Mouse (Mus musculus) kidney, embryonic 15.5 days (tissue): Measurements from ENCODE around the gene Ripor2. TPM values are rescaled to one million over a fixed set of nuclear protein-coding genes. Genes with fewer than 3 reads are reported as not detected.
"Not testable (repeated sequence)": the region's sequence is repeated elsewhere in the genome, so short reads cannot be mapped to it uniquely, and the experiment has no call there.

Experiments
- ATAC-seq: fragments of 200-750 bp; cut with Nextera tagmentation; replicated peaks from 2 replicates; pipeline ENCODE4 v1.8.0; 2017; ENCODE audit warnings: moderate TSS enrichment; ENCODE audit not compliant: low FRiP score
- H3K27ac ChIP-seq: fragments of 300-500 bp; sonication (generic); 2 replicates; pipeline ENCODE4 v1.5.1; 2015; ENCODE audit warnings: mild to moderate bottlenecking, inconsistent platforms
- H3K27me3 ChIP-seq: fragments of 300-500 bp; sonication (generic); 2 replicates; pipeline ENCODE4 v1.6.1; 2015; ENCODE audit warnings: inconsistent platforms
- H3K36me3 ChIP-seq: fragments of 300-500 bp; sonication (generic); 2 replicates; pipeline ENCODE4 v1.6.1; 2015; ENCODE audit warnings: inconsistent platforms
- H3K4me1 ChIP-seq: fragments of 300-500 bp; sonication (generic); 2 replicates; pipeline ENCODE4 v1.6.1; 2015; ENCODE audit warnings: inconsistent platforms
- H3K4me2 ChIP-seq: fragments of 300-500 bp; sonication (generic); 2 replicates; pipeline ENCODE4 v1.6.1; 2015; ENCODE audit warnings: moderate library complexity, mild to moderate bottlenecking, inconsistent platforms
- H3K4me3 ChIP-seq: fragments of 300-500 bp; sonication (generic); replicated peaks from 2 replicates; pipeline ENCODE4 v1.5.1; 2015; ENCODE audit warnings: mild to moderate bottlenecking, inconsistent platforms
- H3K9ac ChIP-seq: fragments of 300-500 bp; sonication (generic); 2 replicates; pipeline ENCODE4 v1.6.1; 2015; ENCODE audit warnings: mild to moderate bottlenecking, inconsistent platforms
- H3K9me3 ChIP-seq: fragments of 300-500 bp; sonication (generic); replicated peaks from 2 replicates; pipeline ENCODE4 v1.6.1; 2016; ENCODE audit warnings: inconsistent platforms
- WGBS: fragments of 180-500 bp; shearing (Covaris S2); methylation state at CpG from one replicate; pipeline ENCODE4 v1.1.7; 2015; ENCODE audit warnings: mixed read lengths; 5-methylcytosine and 5-hydroxymethylcytosine counted together
- polyA plus RNA-seq: library from polyadenylated mRNA; unstranded; fragments of >200 nt; fragmentation: Nextera tagmentation; extraction: Ambion mirVana; gene quantifications from 2 replicates; pipeline ENCODE4 v1.2.1, GENCODE M21; 2015

Gene Ripor2
- polyA plus RNA-seq, 1 experiment from 2014 or later, result 2.7 TPM

- peaks cover 18% of the 10 kb centered on the region for H3K4me1 ChIP-seq
- no peak for ATAC-seq
- H3K27ac ChIP-seq, result peak overlapping the region; percentile 96
- H3K9ac ChIP-seq, result peak overlapping the region; percentile 75
- peak overlapping the region; percentile 80 for H3K4me3 ChIP-seq
- peak overlapping the region; percentile 71 for H3K4me2 ChIP-seq
- peaks cover 24% of the 10 kb centered on the region for H3K36me3 ChIP-seq
- no peaks in the 10 kb centered on the region for H3K27me3 ChIP-seq
- no peaks in the 10 kb centered on the region for H3K9me3 ChIP-seq
- WGBS, result 28% methylated on average over 4 of the region's 4 CpGs
These were observed 180.3 kb downstream of the Ripor2 start for GRCm38 (mm10) chr13:24762254-24762653.

DNA sequence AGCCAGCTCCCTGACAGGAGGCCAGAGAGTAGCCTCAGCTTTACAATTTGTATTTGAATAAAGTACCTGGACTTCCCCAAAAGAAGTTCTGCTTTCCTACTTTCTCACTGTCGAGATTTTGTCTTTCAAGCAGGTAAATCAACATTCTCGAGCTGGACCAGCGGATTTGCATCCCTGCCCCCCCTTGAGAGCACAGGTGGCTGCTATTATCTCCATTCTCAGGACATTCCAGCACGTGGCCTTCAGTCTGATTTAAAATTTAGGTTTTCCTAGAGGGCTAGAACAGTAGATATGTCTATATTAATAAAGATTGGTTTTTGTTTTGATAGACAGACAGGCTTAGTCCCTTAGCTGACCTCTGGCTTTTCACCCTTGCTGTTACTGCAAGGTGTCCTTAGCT, 185.8 kb downstream of the Ripor2 start:
- 78% methylated on average over 4 of the region's 4 CpGs for WGBS
- not testable (repeated sequence) for H3K4me3 ChIP-seq, ATAC-seq, H3K36me3 ChIP-seq, H3K4me2 ChIP-seq, H3K27ac ChIP-seq, H3K27me3 ChIP-seq, H3K9me3 ChIP-seq, H3K9ac ChIP-seq, H3K4me1 ChIP-seq

DNA sequence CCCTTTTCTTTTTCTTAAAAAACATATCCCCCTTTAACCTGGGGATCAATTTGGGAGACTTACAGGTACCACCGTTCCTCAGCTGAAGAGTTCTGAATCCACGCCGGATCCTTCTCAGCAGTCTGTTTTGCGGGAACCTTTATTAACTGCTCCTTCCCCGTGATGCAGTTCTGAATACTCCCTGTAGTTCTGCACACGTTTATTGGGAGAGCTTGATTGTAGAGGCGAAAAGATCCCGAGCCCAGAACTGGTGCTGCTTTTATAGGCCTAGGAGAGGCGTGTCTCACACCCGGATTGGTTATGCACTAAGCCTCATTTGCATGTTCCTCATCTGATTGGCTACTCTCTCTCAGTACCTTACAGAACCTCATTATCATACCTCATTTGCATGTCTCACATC, 189.5 kb downstream of the Ripor2 start:
- not testable (repeated sequence) for H3K4me1 ChIP-seq

DNA sequence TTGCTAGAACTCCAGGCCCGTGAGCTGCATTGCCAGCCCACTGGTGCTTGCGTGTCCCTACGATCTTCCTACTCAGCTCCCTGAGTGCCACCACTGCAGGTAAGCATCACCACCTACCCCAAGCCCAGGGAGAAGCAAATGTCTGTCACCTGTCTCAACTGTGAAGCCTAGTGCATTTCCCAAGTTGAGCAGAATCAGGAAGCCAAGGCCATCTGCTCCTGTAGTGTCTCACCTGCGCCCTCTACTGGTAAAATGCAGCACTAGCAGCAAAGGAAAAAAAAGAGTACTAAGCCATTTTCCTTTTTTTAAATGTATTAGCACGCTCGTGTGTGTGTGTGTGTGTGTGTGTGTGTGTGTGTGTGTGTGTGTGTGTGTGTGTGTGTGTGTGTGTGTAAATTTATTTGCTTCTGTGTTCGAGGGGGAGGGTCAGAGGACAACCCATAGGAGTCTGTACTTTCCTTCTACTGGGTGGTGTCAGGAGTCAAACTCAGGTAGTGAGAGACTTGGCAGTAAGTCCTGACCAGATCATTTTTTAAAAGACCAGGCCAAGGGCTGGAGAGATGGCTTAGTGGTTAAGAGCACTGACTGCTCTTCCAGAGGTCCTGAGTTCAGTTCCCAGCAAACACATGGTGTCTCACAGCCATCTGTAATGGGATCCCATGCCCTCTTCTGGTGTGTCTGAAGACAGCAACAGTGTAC, 194.3 kb downstream of the Ripor2 start:
- no peaks in the 10 kb centered on the region for H3K27me3 ChIP-seq
- WGBS, result 48% methylated on average over 7 of the region's 7 CpGs
- no peak for ATAC-seq

More for the DNA sequence above, 189.5 kb downstream of the Ripor2 start:
- ATAC-seq, H3K9me3 ChIP-seq, H3K36me3 ChIP-seq, H3K27me3 ChIP-seq, H3K27ac ChIP-seq, H3K4me3 ChIP-seq, H3K4me2 ChIP-seq, H3K9ac ChIP-seq: not testable (repeated sequence)
- 94% methylated on average over 10 of the region's 10 CpGs for WGBS

GRCm38 (mm10) chr13:24778026-24778425, 196.0 kb downstream of the Ripor2 start:
- Histone ChIP-seq H3K36me3 (no peaks in the 10 kb centered on the region), H3K4me3 (no peak overlapping the region), H3K4me2 (no peak overlapping the region), H3K27ac (no peak overlapping the region), H3K27me3 (no peaks in the 10 kb centered on the region), H3K9me3 (no peaks in the 10 kb centered on the region), H3K4me1 (0 out of 2 replicates have a peak, but pooled peaks cover 5% of the 10 kb centered on the region), H3K9ac (no peak overlapping the region)
- 82% methylated on average over 2 of the region's 2 CpGs for WGBS
- no peak for ATAC-seq

More for the DNA sequence above, 194.3 kb downstream of the Ripor2 start:
- H3K4me3 ChIP-seq, result no peak overlapping the region
- no peaks in the 10 kb centered on the region for H3K9me3 ChIP-seq
- no peak overlapping the region for H3K27ac ChIP-seq
- H3K36me3 ChIP-seq, result no peaks in the 10 kb centered on the region
- H3K4me1 ChIP-seq, result no peaks in the 10 kb centered on the region
- no peak overlapping the region for H3K4me2 ChIP-seq
- no peak overlapping the region for H3K9ac ChIP-seq

GRCm38 (mm10) chr13:24778706-24779380, 196.9 kb downstream of the Ripor2 start:
- H3K27ac ChIP-seq, result no peak overlapping the region
- no peaks in the 10 kb centered on the region for H3K36me3 ChIP-seq
- 80% methylated on average over 8 of the region's 8 CpGs for WGBS
- H3K27me3 ChIP-seq, result no peaks in the 10 kb centered on the region
- H3K4me1 ChIP-seq, result 0 out of 2 replicates have a peak, but pooled peaks cover 5% of the 10 kb centered on the region
- H3K4me2 ChIP-seq, result no peak overlapping the region
- ATAC-seq, result no peak
- H3K4me3 ChIP-seq, result no peak overlapping the region
- H3K9me3 ChIP-seq, result no peaks in the 10 kb centered on the region
- no peak overlapping the region for H3K9ac ChIP-seq

DNA sequence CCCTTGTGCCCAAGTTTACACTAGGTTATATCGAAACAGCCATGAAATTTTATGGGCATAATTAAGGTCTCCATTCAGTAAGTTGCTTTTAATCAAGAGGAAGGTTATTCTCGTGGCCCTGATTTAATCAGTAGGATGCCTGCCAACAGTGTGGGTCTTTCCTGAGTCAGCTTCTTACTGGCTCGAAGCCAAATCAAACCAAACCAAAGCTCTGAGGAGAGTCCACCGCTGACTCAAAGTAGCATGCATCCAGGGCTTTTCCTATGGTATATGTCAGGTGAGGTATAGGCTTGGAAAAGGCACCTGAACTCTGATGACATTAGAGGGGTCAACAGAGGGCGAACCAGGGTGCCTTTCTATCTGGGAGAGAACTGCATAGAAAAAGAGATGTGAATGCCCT, 199.9 kb downstream of the Ripor2 start:
- Histone ChIP-seq H3K4me3 (no peak overlapping the region), H3K4me2 (no peak overlapping the region), H3K27ac (no peak overlapping the region), H3K9me3 (no peaks in the 10 kb centered on the region), H3K36me3 (no peaks in the 10 kb centered on the region), H3K27me3 (no peaks in the 10 kb centered on the region), H3K9ac (no peak overlapping the region), H3K4me1 (peaks cover 10% of the 10 kb centered on the region; the same call in 1 of the 2 replicates)
- 0 out of 2 replicates have a peak, but pooled peaks have one; percentile 31 for ATAC-seq
- 55% methylated on average over 5 of the region's 5 CpGs for WGBS

Other genes starting within 250 kb of the Ripor2 start
- gene Armh2, start 159.0 kb downstream of the Ripor2 start, polyA plus RNA-seq, result not detected in 2 replicates
- gene Gmnn, start 179.7 kb downstream of the Ripor2 start, polyA plus RNA-seq, result 115 and 117 TPM in 2 replicates
- gene BC005537, start 219.5 kb downstream of the Ripor2 start, polyA plus RNA-seq, result 16.7 and 17.1 TPM in 2 replicates
- 103 and 105 TPM in 2 replicates for gene Acot13, start 249.4 kb downstream of the Ripor2 start, polyA plus RNA-seq
- 63.9 and 65.5 TPM in 2 replicates for gene Tdp2, start 249.5 kb downstream of the Ripor2 start, polyA plus RNA-seq